ENCODE assay signal across 17 mouse cellular contexts in the genomic region with DNA sequence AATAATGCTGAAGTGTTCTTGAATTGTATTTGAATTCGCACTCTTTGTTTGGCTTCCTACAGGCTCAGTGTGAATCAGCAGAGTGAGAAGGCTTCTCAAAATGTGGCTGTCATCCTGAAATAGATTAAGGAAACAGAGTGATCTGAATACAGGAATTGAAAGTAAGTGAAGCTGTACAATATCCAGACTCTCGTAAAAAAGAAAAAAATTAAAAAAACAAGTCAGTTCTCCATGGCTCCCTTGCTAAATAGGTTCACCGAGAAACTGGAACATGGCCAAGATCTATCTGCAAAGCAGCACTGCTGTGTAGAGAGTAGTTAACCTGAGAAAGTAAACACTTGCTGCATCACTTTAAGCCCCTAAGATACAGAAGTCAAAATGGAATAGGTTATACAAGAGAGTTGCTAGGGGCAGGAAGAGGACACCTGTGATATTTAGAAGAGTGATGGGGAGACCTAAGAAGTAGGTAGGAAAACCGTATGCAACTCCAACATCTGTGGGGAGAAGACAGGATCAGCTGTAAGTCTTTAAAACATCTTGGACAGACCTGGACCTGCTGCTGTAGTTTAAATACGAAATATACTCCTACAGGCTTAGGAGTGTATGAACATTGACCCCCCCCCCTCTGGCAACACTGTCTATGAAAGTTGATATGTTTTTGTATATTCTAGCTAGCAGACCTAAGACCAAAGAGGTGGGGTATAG.
A peak's percentile ranks its signal among the peaks of the same experiment; 100 is the strongest.
DNase-seq lines count a peak whose midpoint lies in the region; ATAC-seq and TF ChIP-seq lines count a peak whose summit lies in the region.
"Had no signal": no experiment of that assay in that cellular context is flagged by ENCODE, and none has a peak within 500 bp of the region (broad histone marks: within the 10 kb centered on the region; RNA-seq: fewer than 3 reads in every experiment).

No protein-coding gene starts in this region.

- no peaks in the 10 kb centered on the region for H3K9me3 ChIP-seq in embryonic facial prominence, embryonic 14.5 days (ENCODE audit: control insufficient read depth, low read length)
- H3K9me3 ChIP-seq in embryonic facial prominence, embryonic 10.5 days: no peaks in the 10 kb centered on the region
- H3K9me3 ChIP-seq: hindbrain, embryonic 10.5 days; megakaryocyte, embryonic 14.5 days; neural tube, embryonic 12.5 days had no signal

- no peaks in the 10 kb centered on the region for H3K36me3 ChIP-seq in embryonic facial prominence, embryonic 14.5 days (ENCODE audit: control insufficient read depth, insufficient read depth, low read length)
- no peaks in the 10 kb centered on the region for H3K36me3 ChIP-seq in embryonic facial prominence, embryonic 10.5 days (replicated peaks)
- H3K36me3 ChIP-seq: hindbrain, embryonic 10.5 days; liver, embryonic 13.5 days; neural tube, embryonic 12.5 days had no signal

- no peak for TF ChIP-seq CTCF in layer of hippocampus, adult 2 months (conservative IDR thresholded peaks at IDR 0.05)

- H3K4me3 ChIP-seq in embryonic facial prominence, embryonic 14.5 days (ENCODE audit: low read depth, low read length): no peak overlapping the region
- no peak overlapping the region for H3K4me3 ChIP-seq in embryonic facial prominence, embryonic 10.5 days
- H3K4me3 ChIP-seq in layer of hippocampus, adult 2 months: no peak overlapping the region
- H3K4me3 ChIP-seq: hindbrain, embryonic 10.5 days; liver, embryonic 13.5 days; megakaryocyte, embryonic 14.5 days; neural tube, embryonic 12.5 days had no signal

- no peaks in the 10 kb centered on the region for H3K4me1 ChIP-seq in embryonic facial prominence, embryonic 14.5 days (ENCODE audit: control insufficient read depth, insufficient read depth, low read length)
- H3K4me1 ChIP-seq in embryonic facial prominence, embryonic 10.5 days: no peaks in the 10 kb centered on the region
- H3K4me1 ChIP-seq: hindbrain, embryonic 10.5 days; liver, embryonic 13.5 days; megakaryocyte, embryonic 14.5 days; neural tube, embryonic 12.5 days had no signal

- ATAC-seq in embryonic facial prominence, embryonic 14.5 days (ENCODE audit: low read depth): peak; percentile 33; the same call in 1 of the 2 replicates
- ATAC-seq: inflammation-experienced regulatory T-cells, adult 6 months had no signal

- no peak overlapping the region for H3K9ac ChIP-seq in embryonic facial prominence, embryonic 14.5 days (ENCODE audit: low read depth, low read length)
- H3K9ac ChIP-seq: liver, embryonic 13.5 days; neural tube, embryonic 12.5 days had no signal

- DNase-seq in embryonic facial prominence, embryonic 14.5 days (ENCODE audit: low spot score): peak; percentile 76
- no peak for DNase-seq in embryonic facial prominence, embryonic 10.5 days (ENCODE audit: low spot score)
- no peak for DNase-seq in layer of hippocampus, adult 2 months (ENCODE audit: low spot score in 2 of 2)
- no peak for DNase-seq in layer of hippocampus, adult 11-12 months (ENCODE audit: low spot score)
- DNase-seq in right cerebral cortex, adult 18-20 months: peak; percentile 28
- DNase-seq in right cerebral cortex, postnatal 25 days: no peak
- DNase-seq in telencephalon, adult 2 months (ENCODE audit: low read depth, low spot score): peak; percentile 72
- DNase-seq in ovary, adult 18-20 months (ENCODE audit: low spot score): no peak
- DNase-seq: adrenal gland, postnatal 10 days; cerebellum, adult 18-20 months; gastrocnemius, postnatal 14 days; liver, embryonic 13.5 days; thymus, adult 18-20 months had no signal

- H3K27me3 ChIP-seq in embryonic facial prominence, embryonic 14.5 days (replicated peaks; ENCODE audit: control insufficient read depth, insufficient read depth, low read length): no peaks in the 10 kb centered on the region
- no peaks in the 10 kb centered on the region for H3K27me3 ChIP-seq in embryonic facial prominence, embryonic 10.5 days (replicated peaks; ENCODE audit: low read depth, poor library complexity, severe bottlenecking)
- H3K27me3 ChIP-seq: liver, embryonic 13.5 days; megakaryocyte, embryonic 14.5 days; neural tube, embryonic 12.5 days had no signal

- H3K4me2 ChIP-seq in embryonic facial prominence, embryonic 14.5 days (ENCODE audit: low read depth, low read length): no peak overlapping the region
- H3K4me2 ChIP-seq: liver, embryonic 13.5 days; neural tube, embryonic 12.5 days had no signal

- WGBS in embryonic facial prominence, embryonic 14.5 days: 57% methylated on average over 5 of the region's 5 CpGs
- 89% methylated on average over 5 of the region's 5 CpGs for WGBS in embryonic facial prominence, embryonic 10.5 days

- no peak overlapping the region for H3K27ac ChIP-seq in embryonic facial prominence, embryonic 14.5 days (replicated peaks; ENCODE audit: low read depth, low read length)
- H3K27ac ChIP-seq in embryonic facial prominence, embryonic 10.5 days (replicated peaks): no peak overlapping the region
- peak overlapping the region; percentile 8; the same call in 1 of the 2 replicates for H3K27ac ChIP-seq in layer of hippocampus, adult 2 months
- H3K27ac ChIP-seq: hindbrain, embryonic 10.5 days; liver, embryonic 13.5 days; neural tube, embryonic 12.5 days had no signal

Comparison
In these comparisons a context has a peak if more than half of its experiments do, and no peak if none do; other contexts are left out.
1. DNase-seq: peak in embryonic facial prominence, embryonic 14.5 days (single experiment), right cerebral cortex, adult 18-20 months (single experiment) and telencephalon, adult 2 months (single experiment); none in embryonic facial prominence, embryonic 10.5 days (single experiment), layer of hippocampus, adult 2 months (0 of 2), layer of hippocampus, adult 11-12 months (single experiment), right cerebral cortex, postnatal 25 days (single experiment) and ovary, adult 18-20 months (single experiment).